Mouse (Mus musculus): Measurements from ENCODE around the gene Calu.

DNA sequence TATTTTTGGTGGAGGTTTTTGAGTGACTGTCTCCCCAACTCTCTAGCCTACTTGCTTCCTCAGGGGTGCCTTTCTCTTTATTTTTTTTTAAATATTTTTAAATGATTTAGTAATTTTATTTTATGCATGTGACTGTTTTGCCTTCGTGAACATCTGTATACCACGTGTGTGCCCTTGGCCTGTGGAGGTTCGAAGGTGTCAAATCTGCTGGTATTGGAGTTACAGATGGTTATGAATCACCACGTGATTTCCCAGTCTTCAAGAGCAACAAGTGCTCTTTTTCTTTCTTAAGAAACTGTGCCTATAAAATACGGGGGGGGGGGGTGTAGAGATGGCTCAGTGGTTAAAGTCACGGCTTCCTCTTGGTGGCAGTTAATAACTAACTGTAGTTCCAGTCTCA lies 26.3 kb upstream of the Calu start:
- TF ChIP-seq CTCF (IDR thresholded peaks at IDR 0.05; ENCODE audit: extremely low read depth, insufficient read depth, insufficient read length, insufficient replicate concordance) (no peak), POLR2A (IDR thresholded peaks at IDR 0.05; ENCODE audit: low read depth, low read length) (no peak)

All from spleen, adult 2 months (tissue).